Mouse (Mus musculus): ENCODE results near the gene Slc25a27. TPM values are rescaled to one million over a fixed set of nuclear protein-coding genes. Genes with fewer than 3 reads are reported as not detected.

Gene Slc25a27
- polyA plus RNA-seq, 1 experiment from 2014 or later: 38.1 TPM

GRCm38 (mm10) chr17:43597742-43598141 is 69.3 kb downstream of the Slc25a27 start:
- no peaks in the 10 kb centered on the region for H3K4me1 ChIP-seq
- no peak overlapping the region for H3K27ac ChIP-seq (replicated peaks)
- 97% methylated on average over 2 of the region's 2 CpGs for WGBS
- no peaks in the 10 kb centered on the region for H3K9me3 ChIP-seq
- DNase-seq (ENCODE audit: low spot score): no peak
- no peaks in the 10 kb centered on the region for H3K27me3 ChIP-seq (replicated peaks; ENCODE audit: low read depth, poor library complexity, severe bottlenecking)
- no peak overlapping the region for H3K4me3 ChIP-seq
- no peaks in the 10 kb centered on the region for H3K36me3 ChIP-seq (replicated peaks)

DNA sequence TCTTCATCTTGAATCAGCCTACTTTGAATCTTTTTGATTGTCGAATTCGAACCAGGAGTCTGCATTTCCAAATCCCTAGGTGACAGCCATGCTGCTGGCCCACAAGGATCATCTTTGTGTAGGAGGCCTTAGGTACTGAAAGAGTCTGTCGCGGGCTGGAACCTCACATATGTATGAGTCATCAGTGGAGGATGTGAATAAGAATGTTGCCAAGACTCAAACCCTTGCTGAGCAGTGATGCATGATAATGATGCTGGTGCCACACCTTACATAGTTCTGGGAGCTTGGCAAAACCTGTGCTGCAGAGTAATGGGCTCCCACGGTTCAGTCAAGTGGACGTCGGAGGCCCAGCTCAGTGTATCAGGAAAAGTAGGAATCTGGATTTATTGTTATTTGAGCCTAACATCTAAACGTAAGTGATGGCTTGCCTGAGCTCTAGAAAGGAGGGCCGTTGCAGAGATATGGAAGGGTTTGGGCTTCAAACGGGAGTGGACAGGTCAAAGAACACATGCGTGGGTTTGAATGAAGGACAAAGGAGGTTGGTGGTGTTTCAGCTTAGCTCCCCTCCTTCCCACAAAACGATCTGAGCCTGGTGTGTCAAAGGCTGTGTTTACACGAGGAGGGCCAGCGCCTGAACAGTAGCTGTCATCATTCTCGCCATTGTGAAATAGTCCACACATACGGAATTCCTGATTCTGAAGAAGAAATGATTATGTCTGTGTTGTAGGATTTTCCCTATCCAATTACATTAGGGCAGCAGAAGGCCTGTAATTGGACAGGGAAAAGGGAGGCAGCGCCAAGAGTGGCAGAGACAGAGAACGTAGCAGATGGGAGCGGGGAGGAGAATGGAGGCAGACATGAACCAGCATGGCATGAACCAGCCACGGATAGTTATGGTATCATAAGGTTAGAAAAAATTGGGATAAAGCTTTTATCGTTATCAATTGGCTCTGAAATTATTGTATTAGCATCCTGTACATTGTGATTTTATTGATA is 74.4 kb downstream of the Slc25a27 start:
- Histone ChIP-seq H3K4me3 (no peak overlapping the region), H3K4me1 (no peaks in the 10 kb centered on the region), H3K36me3 (replicated peaks) (no peaks in the 10 kb centered on the region), H3K27ac (replicated peaks) (no peak overlapping the region), H3K9me3 (no peaks in the 10 kb centered on the region), H3K27me3 (replicated peaks; ENCODE audit: low read depth, poor library complexity, severe bottlenecking) (no peaks in the 10 kb centered on the region)
- DNase-seq (ENCODE audit: low spot score): no peak
- WGBS: 88% methylated on average over 21 of the region's 21 CpGs

Other genes with a start within 250 kb of the Slc25a27 start
- gene Mep1a, start 164.4 kb downstream of the Slc25a27 start, polyA plus RNA-seq (2016; fragmentation: Nextera tagmentation; extraction: Ambion mirVana): not detected in 2 replicates
- 0.19 and 0.30 TPM in 2 replicates for gene Ankrd66, start 123.6 kb downstream of the Slc25a27 start, polyA plus RNA-seq (2016; fragmentation: Nextera tagmentation; extraction: Ambion mirVana)
- 5.0 and 5.1 TPM in 2 replicates for gene Pla2g7, start 99.1 kb downstream of the Slc25a27 start, polyA plus RNA-seq (2016; fragmentation: Nextera tagmentation; extraction: Ambion mirVana)
- 0.14 and 0.17 TPM in 2 replicates for gene Tdrd6, start 36.9 kb downstream of the Slc25a27 start, polyA plus RNA-seq (2016; fragmentation: Nextera tagmentation; extraction: Ambion mirVana)
- gene Cyp39a1, start 211 bp upstream of the Slc25a27 start, polyA plus RNA-seq (2016; fragmentation: Nextera tagmentation; extraction: Ambion mirVana): 33.7 and 34.2 TPM in 2 replicates
- 3.2 and 5.6 TPM in 2 replicates for gene Rcan2, start 134.1 kb upstream of the Slc25a27 start, polyA plus RNA-seq (2016; fragmentation: Nextera tagmentation; extraction: Ambion mirVana)